Mouse (Mus musculus) intestine, embryonic 15.5 days (tissue): ENCODE results near the gene Wnt7b. TPM values are rescaled to one million over a fixed set of nuclear protein-coding genes. Genes with fewer than 3 reads are reported as not detected.

ENCODE experiments used
- ATAC-seq: fragments of 200-750 bp; cut with Nextera tagmentation; 2 replicates; pipeline ENCODE4 v1.8.0; 2017; ENCODE audit warnings: moderate TSS enrichment, moderate library complexity
- H3K27ac ChIP-seq: fragments of 300-500 bp; sonication (generic); 2 replicates; pipeline ENCODE4 v1.5.1; 2015; ENCODE audit warnings: mild to moderate bottlenecking, inconsistent platforms
- H3K27me3 ChIP-seq: fragments of 300-500 bp; sonication (generic); replicated peaks from 2 replicates; pipeline ENCODE4 v1.6.1; 2015; ENCODE audit warnings: inconsistent platforms
- H3K36me3 ChIP-seq: fragments of 300-500 bp; sonication (generic); 2 replicates; pipeline ENCODE4 v1.6.1; 2015; ENCODE audit warnings: inconsistent platforms
- H3K4me1 ChIP-seq: fragments of 300-500 bp; sonication (generic); replicated peaks from 2 replicates; pipeline ENCODE4 v1.6.1; 2015; ENCODE audit warnings: inconsistent platforms
- H3K4me2 ChIP-seq: fragments of 300-500 bp; sonication (generic); replicated peaks from 2 replicates; pipeline ENCODE4 v1.6.1; 2015; ENCODE audit warnings: mild to moderate bottlenecking, inconsistent platforms
- H3K4me3 ChIP-seq: fragments of 300-500 bp; sonication (generic); replicated peaks from 2 replicates; pipeline ENCODE4 v1.5.1; 2015; ENCODE audit warnings: inconsistent platforms
- H3K9ac ChIP-seq: fragments of 300-500 bp; sonication (generic); 2 replicates; pipeline ENCODE4 v1.6.1; 2015; ENCODE audit warnings: inconsistent platforms
- H3K9me3 ChIP-seq: fragments of 300-500 bp; sonication (generic); 2 replicates; pipeline ENCODE4 v1.6.1; 2016; ENCODE audit warnings: inconsistent platforms
- WGBS: fragments of 180-500 bp; shearing (Covaris S2); methylation state at CpG from one replicate; pipeline ENCODE4 v1.1.7; 2015; 5-methylcytosine and 5-hydroxymethylcytosine counted together
- polyA plus RNA-seq: library from polyadenylated mRNA; unstranded; fragments of >200 nt; fragmentation: Nextera tagmentation; extraction: Ambion mirVana; gene quantifications from 2 replicates; pipeline ENCODE4 v1.2.1, GENCODE M21; 2015

Wnt7b gene
- polyA plus RNA-seq, 1 experiment from 2014 or later, result 1.5 TPM

- H3K4me1 ChIP-seq, result peaks cover 13% of the 10 kb centered on the region
- no peaks in the 10 kb centered on the region for H3K9me3 ChIP-seq
- peak; percentile 69 for ATAC-seq
- H3K27ac ChIP-seq, result no peak overlapping the region
- WGBS, result 5% methylated on average over 14 of the region's 14 CpGs
- no peak overlapping the region for H3K4me3 ChIP-seq
- no peaks in the 10 kb centered on the region for H3K36me3 ChIP-seq
- H3K9ac ChIP-seq, result no peak overlapping the region
- H3K27me3 ChIP-seq, result 0 out of 2 replicates have a peak, but pooled peaks cover 3% of the 10 kb centered on the region
- peak overlapping the region; percentile 47 for H3K4me2 ChIP-seq
Measured at GRCm38 (mm10) chr15:85523173-85523991, 58.9 kb downstream of the Wnt7b start.

- Histone ChIP-seq H3K4me1 (peaks cover 13% of the 10 kb centered on the region), H3K9ac (no peak overlapping the region), H3K27me3 (0 out of 2 replicates have a peak, but pooled peaks cover under 1% of the 10 kb centered on the region), H3K4me2 (no peak overlapping the region), H3K27ac (no peak overlapping the region), H3K9me3 (no peaks in the 10 kb centered on the region), H3K4me3 (no peak overlapping the region), H3K36me3 (no peaks in the 10 kb centered on the region)
- peak; percentile 65 for ATAC-seq
- 59% methylated on average over 4 of the region's 4 CpGs for WGBS
Measured at GRCm38 (mm10) chr15:85519438-85519837, 62.8 kb downstream of the Wnt7b start.

GRCm38 (mm10) chr15:85507370-85508014 is 74.8 kb downstream of the Wnt7b start:
- Histone ChIP-seq H3K9ac (no peak overlapping the region), H3K4me2 (no peak overlapping the region), H3K9me3 (no peaks in the 10 kb centered on the region), H3K27ac (no peak overlapping the region), H3K4me3 (no peak overlapping the region), H3K4me1 (no peaks in the 10 kb centered on the region), H3K27me3 (no peaks in the 10 kb centered on the region), H3K36me3 (no peaks in the 10 kb centered on the region)
- WGBS, result 72% methylated on average over 32 of the region's 32 CpGs
- ATAC-seq, result no peak

GRCm38 (mm10) chr15:85506680-85507079 is 75.6 kb downstream of the Wnt7b start:
- no peak for ATAC-seq
- H3K9ac ChIP-seq, result no peak overlapping the region
- no peak overlapping the region for H3K27ac ChIP-seq
- no peaks in the 10 kb centered on the region for H3K36me3 ChIP-seq
- H3K9me3 ChIP-seq, result no peaks in the 10 kb centered on the region
- no peak overlapping the region for H3K4me2 ChIP-seq
- H3K27me3 ChIP-seq, result no peaks in the 10 kb centered on the region
- no peaks in the 10 kb centered on the region for H3K4me1 ChIP-seq
- WGBS, result 44% methylated on average over 1 of the region's 1 CpGs
- H3K4me3 ChIP-seq, result no peak overlapping the region

- Histone ChIP-seq H3K4me3 (no peak overlapping the region), H3K9me3 (no peaks in the 10 kb centered on the region), H3K9ac (no peak overlapping the region), H3K4me1 (no peaks in the 10 kb centered on the region), H3K27ac (no peak overlapping the region), H3K27me3 (no peaks in the 10 kb centered on the region), H3K36me3 (no peaks in the 10 kb centered on the region), H3K4me2 (no peak overlapping the region)
- WGBS, result 57% methylated on average over 14 of the region's 14 CpGs
- no peak for ATAC-seq
Measured at GRCm38 (mm10) chr15:85505118-85505925, 77.0 kb downstream of the Wnt7b start.

GRCm38 (mm10) chr15:85503127-85503526 is 79.1 kb downstream of the Wnt7b start, which contains the start of gene 7530416G11Rik:
Gene 7530416G11Rik, minus strand, starts transcription at chr15:85503227.
- ATAC-seq, result no peak
- 83% methylated on average over 8 of the region's 8 CpGs for WGBS
- no peaks in the 10 kb centered on the region for H3K4me1 ChIP-seq
- H3K36me3 ChIP-seq, result no peaks in the 10 kb centered on the region
- H3K9me3 ChIP-seq, result no peaks in the 10 kb centered on the region
- no peak within 1 kb of the TSS for H3K4me2 ChIP-seq
- H3K27ac ChIP-seq, result no peak within 1 kb of the TSS
- no peak within 1 kb of the TSS for H3K9ac ChIP-seq
- H3K27me3 ChIP-seq, result no peaks in the 10 kb centered on the region
- H3K4me3 ChIP-seq, result no peak within 1 kb of the TSS

- Histone ChIP-seq H3K4me1 (no peaks in the 10 kb centered on the region), H3K27me3 (no peaks in the 10 kb centered on the region), H3K36me3 (no peaks in the 10 kb centered on the region), H3K4me3 (no peak overlapping the region), H3K9ac (no peak overlapping the region), H3K27ac (no peak overlapping the region), H3K9me3 (no peaks in the 10 kb centered on the region), H3K4me2 (no peak overlapping the region)
- 82% methylated on average over 10 of the region's 10 CpGs for WGBS
- ATAC-seq, result no peak
Measured at GRCm38 (mm10) chr15:85500267-85500666, 82.0 kb downstream of the Wnt7b start.

- 61% methylated on average over 10 of the region's 10 CpGs for WGBS
- no peak for ATAC-seq
- H3K4me1 ChIP-seq, result no peaks in the 10 kb centered on the region
Measured at GRCm38 (mm10) chr15:85497981-85498475, 84.2 kb downstream of the Wnt7b start.

GRCm38 (mm10) chr15:85497548-85497947 is 84.7 kb downstream of the Wnt7b start:
- no peak overlapping the region for H3K4me3 ChIP-seq
- H3K4me1 ChIP-seq, result no peaks in the 10 kb centered on the region
- no peak overlapping the region for H3K9ac ChIP-seq
- no peak for ATAC-seq
- H3K36me3 ChIP-seq, result no peaks in the 10 kb centered on the region
- no peaks in the 10 kb centered on the region for H3K9me3 ChIP-seq
- H3K27ac ChIP-seq, result no peak overlapping the region
- 86% methylated on average over 4 of the region's 4 CpGs for WGBS
- 0 out of 2 replicates have a peak, but pooled peaks cover 5% of the 10 kb centered on the region for H3K27me3 ChIP-seq
- no peak overlapping the region for H3K4me2 ChIP-seq

More at GRCm38 (mm10) chr15:85497981-85498475, 84.2 kb downstream of the Wnt7b start:
- Histone ChIP-seq H3K27me3 (0 out of 2 replicates have a peak, but pooled peaks cover 5% of the 10 kb centered on the region), H3K9ac (no peak overlapping the region), H3K36me3 (no peaks in the 10 kb centered on the region), H3K4me2 (no peak overlapping the region), H3K27ac (no peak overlapping the region), H3K9me3 (no peaks in the 10 kb centered on the region), H3K4me3 (no peak overlapping the region)

GRCm38 (mm10) chr15:85494163-85494621 is 88.1 kb downstream of the Wnt7b start:
- ATAC-seq, result no peak
- no peak overlapping the region for H3K9ac ChIP-seq
- H3K36me3 ChIP-seq, result no peaks in the 10 kb centered on the region
- no peak overlapping the region for H3K4me3 ChIP-seq
- no peak overlapping the region for H3K27ac ChIP-seq
- 18% methylated on average over 11 of the region's 11 CpGs for WGBS
- H3K4me2 ChIP-seq, result no peak overlapping the region
- no peaks in the 10 kb centered on the region for H3K9me3 ChIP-seq
- H3K27me3 ChIP-seq, result 0 out of 2 replicates have a peak, but pooled peaks cover 5% of the 10 kb centered on the region
- H3K4me1 ChIP-seq, result no peaks in the 10 kb centered on the region

- H3K9me3 ChIP-seq, result no peaks in the 10 kb centered on the region
- H3K27ac ChIP-seq, result no peak overlapping the region
- H3K27me3 ChIP-seq, result 0 out of 2 replicates have a peak, but pooled peaks cover 5% of the 10 kb centered on the region
- WGBS, result 85% methylated on average over 7 of the region's 7 CpGs
- H3K9ac ChIP-seq, result no peak overlapping the region
- ATAC-seq, result no peak
- H3K4me2 ChIP-seq, result no peak overlapping the region
- H3K4me1 ChIP-seq, result no peaks in the 10 kb centered on the region
- H3K36me3 ChIP-seq, result no peaks in the 10 kb centered on the region
- H3K4me3 ChIP-seq, result no peak overlapping the region
Measured at GRCm38 (mm10) chr15:85489751-85490150, 92.5 kb downstream of the Wnt7b start.

- Histone ChIP-seq H3K4me2 (no peak overlapping the region), H3K4me1 (no peaks in the 10 kb centered on the region), H3K27me3 (no peaks in the 10 kb centered on the region), H3K9me3 (no peaks in the 10 kb centered on the region), H3K4me3 (no peak overlapping the region), H3K36me3 (no peaks in the 10 kb centered on the region), H3K27ac (no peak overlapping the region), H3K9ac (no peak overlapping the region)
- ATAC-seq, result no peak
- 76% methylated on average over 10 of the region's 10 CpGs for WGBS
Measured at GRCm38 (mm10) chr15:85488900-85489299, 93.4 kb downstream of the Wnt7b start.
